ENCODE assay signal across 8 mouse cellular contexts in the genomic region with DNA sequence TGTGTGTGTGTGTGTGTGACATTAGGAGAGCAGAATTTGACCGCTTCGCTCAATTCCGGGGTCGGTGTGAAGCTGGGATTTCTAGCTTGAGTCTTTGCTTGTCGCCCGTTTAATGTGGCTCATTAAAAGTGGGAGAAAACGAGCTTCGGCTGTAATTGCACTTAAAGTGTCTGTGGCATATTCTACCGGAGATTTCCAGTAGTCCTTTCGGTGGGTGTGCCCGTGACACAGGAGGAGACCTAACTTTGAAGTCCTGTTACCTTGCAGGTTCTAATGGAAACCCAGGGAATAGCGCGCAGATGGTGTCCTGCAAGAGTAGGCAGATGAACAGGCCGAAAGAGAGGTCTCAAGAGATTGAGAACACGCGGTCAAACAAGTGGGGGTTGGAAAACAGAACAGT. TPM values are rescaled to one million over a fixed set of nuclear protein-coding genes. Genes with fewer than 3 reads are reported as not detected.
A peak's percentile ranks its signal among the peaks of the same experiment; 100 is the strongest.
DNase-seq lines count a peak whose midpoint lies in the region; ATAC-seq and TF ChIP-seq lines count a peak whose summit lies in the region.

No protein-coding gene starts in this region.

- H3K27me3 ChIP-seq in heart, embryonic 15.5 days = no peaks in the 10 kb centered on the region
- no peaks in the 10 kb centered on the region for H3K27me3 ChIP-seq in limb, embryonic 15.5 days

- 4% methylated on average over 16 of the region's 16 CpGs for WGBS in heart, embryonic 15.5 days
- WGBS in limb, embryonic 15.5 days = 2% methylated on average over 16 of the region's 16 CpGs

- H3K9me3 ChIP-seq in heart, embryonic 15.5 days (replicated peaks) = no peaks in the 10 kb centered on the region
- H3K9me3 ChIP-seq in limb, embryonic 15.5 days = no peaks in the 10 kb centered on the region

- H3K36me3 ChIP-seq in heart, embryonic 15.5 days = no peaks in the 10 kb centered on the region
- no peaks in the 10 kb centered on the region for H3K36me3 ChIP-seq in limb, embryonic 15.5 days

- no peak overlapping the region for H3K27ac ChIP-seq in heart, embryonic 15.5 days
- no peak overlapping the region for H3K27ac ChIP-seq in embryonic fibroblast, embryonic 13.5 days (ENCODE audit: insufficient read depth, low read length)
- H3K27ac ChIP-seq in limb, embryonic 15.5 days = no peak overlapping the region

- no peak for ATAC-seq in heart, embryonic 15.5 days (replicated peaks; ENCODE audit: insufficient number of reproducible peaks, insufficient read depth, low FRiP score, low read depth)
- no peak for ATAC-seq in limb, embryonic 15.5 days (ENCODE audit: insufficient number of reproducible peaks, low FRiP score, low TSS enrichment, low read depth)

- DNase-seq in heart, adult 18-20 months = no peak
- peak; percentile 6 for DNase-seq in MEL-GATA-1-ER (ENCODE audit: extremely low read depth, low read depth)
- no peak for DNase-seq in urinary bladder, postnatal 36 days (ENCODE audit: low spot score in 2 of 2)
- DNase-seq in layer of hippocampus, postnatal 36 days = no peak
- no peak for DNase-seq in right cerebral cortex, adult 2 months (ENCODE audit: low spot score in 2 of 2)

- TF ChIP-seq CTCF in embryonic fibroblast, embryonic 13.5 days (IDR thresholded peaks at IDR 0.05; ENCODE audit: borderline replicate concordance, insufficient read depth, low read length) = no peak

- TF ChIP-seq POLR2A in embryonic fibroblast, embryonic 13.5 days (IDR thresholded peaks at IDR 0.05; ENCODE audit: low read depth, low read length) = no peak

- peak overlapping the region; percentile 78 for H3K4me3 ChIP-seq in heart, embryonic 15.5 days
- peak overlapping the region; percentile 78 for H3K4me3 ChIP-seq in embryonic fibroblast, embryonic 13.5 days (ENCODE audit: insufficient read depth, low read length)
- peak overlapping the region; percentile 77 for H3K4me3 ChIP-seq in limb, embryonic 15.5 days

- H3K4me2 ChIP-seq in heart, embryonic 15.5 days = peak overlapping the region; percentile 67
- H3K4me2 ChIP-seq in limb, embryonic 15.5 days = peak overlapping the region; percentile 56

- peak overlapping the region; percentile 75 for H3K9ac ChIP-seq in heart, embryonic 15.5 days
- peak overlapping the region; percentile 60; the same call in 1 of the 2 replicates for H3K9ac ChIP-seq in limb, embryonic 15.5 days

- peaks cover 10% of the 10 kb centered on the region for H3K4me1 ChIP-seq in heart, embryonic 15.5 days (replicated peaks)
- no peaks in the 10 kb centered on the region for H3K4me1 ChIP-seq in embryonic fibroblast, embryonic 13.5 days (ENCODE audit: control insufficient read depth, insufficient read depth, low read length)
- peaks cover 6% of the 10 kb centered on the region for H3K4me1 ChIP-seq in limb, embryonic 15.5 days

RNA-seq across cellular contexts. Expression of a gene that starts 0.8 kb away (rescaled TPM):
- polyA plus RNA-seq in heart, embryonic 15.5 days (2015; fragmentation: Nextera tagmentation; extraction: Ambion mirVana) = 59.6 and 62.0 TPM in 2 replicates
- total RNA-seq in heart, adult 18-20 months (2021) = 100 to 1,000 TPM; 112 to 114 TPM
- polyA plus RNA-seq in embryonic fibroblast, embryonic 13.5 days (2011; ENCODE audit: insufficient read length, low read depth, missing spikeins) = 30.9 and 33.4 TPM in 2 replicates
- polyA plus RNA-seq in limb, embryonic 15.5 days (2015; fragmentation: Nextera tagmentation; extraction: Ambion mirVana) = 40.8 and 44.7 TPM in 2 replicates
- 10 to 100 TPM; 45.9 to 48.2 TPM for total RNA-seq in layer of hippocampus, postnatal 36 days (2021)
